Mouse (Mus musculus) bone marrow, adult 2 months (tissue): ENCODE results near the gene 4833439L19Rik. TPM values are rescaled to one million over a fixed set of nuclear protein-coding genes. Genes with fewer than 3 reads are reported as not detected.
A peak's percentile ranks its signal among the peaks of the same experiment; 100 is the strongest.

ENCODE experiments used
- H3K27ac ChIP-seq: fragments of 200-500 bp; 2 replicates; pipeline ENCODE4 v1.5.1; 2012; ENCODE audit warnings: low read depth, mild to moderate bottlenecking, control low read depth, inconsistent platforms, low read length; ENCODE audit not compliant: control insufficient read depth, poor library complexity, insufficient read depth
- H3K4me1 ChIP-seq: fragments of 200-500 bp; 2 replicates; pipeline ENCODE4 v1.6.1; 2011; ENCODE audit warnings: low read length; ENCODE audit not compliant: control insufficient read depth, insufficient read depth
- H3K4me3 ChIP-seq: fragments of 200-500 bp; replicated peaks from 2 replicates; pipeline ENCODE3; 2011; ENCODE audit warnings: mild to moderate bottlenecking, low read depth, low read length, control low read depth; ENCODE audit not compliant: control insufficient read depth
- CTCF ChIP-seq: fragments of 200-500 bp; IDR thresholded peaks from 2 replicates; pipeline ENCODE4 v1.5.1; 2011; ENCODE audit warnings: low read length, control low read depth; ENCODE audit not compliant: control insufficient read depth, insufficient read depth
- POLR2A ChIP-seq: fragments of 200-500 bp; IDR thresholded peaks from 2 replicates; pipeline ENCODE4 v1.6.1; 2011; ENCODE audit warnings: low read depth, mild to moderate bottlenecking, control low read depth, low read length, borderline replicate concordance; ENCODE audit not compliant: control insufficient read depth
- WGBS: fragments of 180-500 bp; shearing (Covaris S2); methylation state at CpG from one replicate; pipeline ENCODE4 v1.1.7; 2018; 5-methylcytosine and 5-hydroxymethylcytosine counted together
- polyA plus RNA-seq: library from polyadenylated mRNA; stranded (reverse); fragments of >200 nt; gene quantifications from 2 replicates; pipeline ENCODE4 v1.2.4, GENCODE M21; 2011; ENCODE audit warnings: low replicate concordance; ENCODE audit not compliant: missing spikeins, insufficient read depth, insufficient read length

Gene 4833439L19Rik
- polyA plus RNA-seq, 1 experiment: 24.8 TPM

DNA sequence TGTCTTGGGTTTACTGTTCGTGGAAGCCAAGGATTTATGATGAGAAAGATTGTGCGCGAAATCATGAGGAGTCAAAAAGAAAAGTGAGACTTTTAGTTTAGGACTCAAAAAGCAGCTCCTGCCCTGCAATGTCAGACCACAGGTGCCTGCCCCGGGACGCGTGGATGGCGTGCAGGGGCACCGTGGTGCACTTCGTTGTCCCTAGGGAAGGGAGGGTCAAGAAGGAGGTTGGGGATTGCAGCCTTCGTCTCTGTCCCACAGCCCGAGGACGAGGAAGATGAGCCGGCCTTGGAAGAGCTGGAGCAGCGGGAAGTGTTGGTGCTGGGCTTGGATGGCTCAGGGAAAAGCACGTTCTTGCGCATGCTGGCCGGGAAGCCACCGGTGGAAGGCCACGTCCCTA is 10.3 kb upstream of the 4833439L19Rik start:
- peaks cover 6% of the 10 kb centered on the region for H3K4me1 ChIP-seq

DNA sequence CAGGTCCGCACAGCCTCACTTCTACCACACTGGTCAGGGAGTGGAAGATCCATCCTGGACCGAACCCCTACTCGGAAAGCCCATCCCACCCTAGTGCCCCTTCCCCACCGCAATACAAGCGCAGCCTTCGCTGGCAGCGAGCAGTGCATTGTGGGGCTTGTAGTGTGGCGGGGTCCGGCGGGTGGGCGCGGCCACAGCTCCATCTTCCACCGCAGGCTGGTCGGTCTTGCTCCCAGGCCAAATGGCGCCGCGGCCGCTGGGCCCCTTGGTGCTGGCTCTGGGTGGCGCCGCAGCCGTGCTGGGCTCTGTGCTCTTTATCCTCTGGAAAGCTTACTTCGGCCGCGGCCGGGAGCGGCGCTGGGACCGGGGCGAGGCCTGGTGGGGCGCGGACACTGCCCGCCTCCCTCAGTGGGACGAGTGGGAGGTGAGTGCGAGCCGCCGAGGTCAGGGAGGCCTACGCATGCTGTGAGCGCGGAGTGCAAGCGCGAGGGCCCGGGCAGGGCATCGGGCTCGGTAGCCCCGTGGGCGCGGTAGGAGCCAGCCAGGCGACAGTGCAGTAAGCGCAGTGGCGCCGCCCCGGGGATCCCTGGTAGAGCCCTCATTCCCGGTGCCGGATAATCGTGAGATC is 9.7 kb upstream of the 4833439L19Rik start, which contains the start of gene Arl10:
Arl10 (plus strand) TSS at position 162 of the 628 bp plus-strand sequence.
- no peak for TF ChIP-seq CTCF
- peak; percentile 37; the same call in 1 of the 2 replicates for TF ChIP-seq POLR2A
- WGBS: 1% methylated on average over 55 of the region's 55 CpGs
- H3K4me1 ChIP-seq: peaks cover 6% of the 10 kb centered on the region
- peak within 1 kb of the TSS; percentile 63 for H3K4me3 ChIP-seq
- H3K27ac ChIP-seq: peak within 1 kb of the TSS; percentile 12; the same call in 1 of the 2 replicates

More for the DNA sequence above, 10.3 kb upstream of the 4833439L19Rik start:
- TF ChIP-seq CTCF (no peak), POLR2A (no peak)
- Histone ChIP-seq H3K4me3 (peak overlapping the region; percentile 63), H3K27ac (peak overlapping the region; percentile 12; the same call in 1 of the 2 replicates)
- whole genome bisulfite sequencing: 9% methylated on average over 19 of the region's 19 CpGs

DNA sequence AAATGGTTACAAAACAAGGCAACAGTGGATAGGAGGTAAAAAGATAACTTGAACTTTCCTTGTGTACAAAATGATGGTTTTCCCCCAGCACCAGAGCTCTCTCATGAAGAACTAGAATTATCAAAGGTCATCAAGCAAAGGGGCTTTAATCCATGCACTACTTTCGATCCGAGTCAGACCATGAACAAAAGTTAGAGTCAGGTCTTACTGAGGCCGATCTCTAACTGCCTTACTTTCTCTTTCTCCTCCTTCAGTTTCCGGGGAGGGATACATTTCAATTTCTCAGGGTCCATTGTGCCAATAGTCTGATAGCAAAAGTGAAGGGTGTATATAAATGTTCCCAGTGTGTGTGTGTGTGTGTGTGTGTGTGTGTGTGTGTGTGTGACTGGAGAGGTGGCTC is 7.4 kb upstream of the 4833439L19Rik start:
- WGBS: 79% methylated on average over 4 of the region's 4 CpGs
- H3K27ac ChIP-seq: no peak overlapping the region
- TF ChIP-seq CTCF (no peak), POLR2A (no peak)
- no peak overlapping the region for H3K4me3 ChIP-seq
- H3K4me1 ChIP-seq: peaks cover 4% of the 10 kb centered on the region

DNA sequence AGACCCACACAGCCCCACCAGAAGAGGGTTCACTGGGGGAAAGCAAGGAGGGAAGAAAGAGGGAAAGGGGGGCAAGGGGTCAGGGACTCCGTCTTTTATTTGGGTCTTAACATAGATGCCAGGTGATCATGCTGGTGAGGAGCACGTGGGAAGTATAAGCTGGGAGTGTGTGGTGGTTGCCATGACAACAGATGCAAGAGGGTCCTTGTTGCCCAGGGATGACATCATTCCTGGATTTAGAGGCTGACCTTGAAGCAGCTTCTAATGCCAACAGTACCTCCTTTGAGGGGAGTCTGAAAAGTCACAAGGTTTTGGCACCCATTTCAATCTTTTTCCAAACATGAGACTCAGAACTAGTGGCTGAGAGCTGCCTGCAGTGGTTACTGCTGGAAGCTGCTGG is 6.4 kb upstream of the 4833439L19Rik start:
- WGBS: 64% methylated on average over 2 of the region's 2 CpGs
- Histone ChIP-seq H3K4me1 (peaks cover 3% of the 10 kb centered on the region; the same call in 1 of the 2 replicates), H3K27ac (no peak overlapping the region), H3K4me3 (no peak overlapping the region)
- TF ChIP-seq CTCF: no peak
- no peak for TF ChIP-seq POLR2A

DNA sequence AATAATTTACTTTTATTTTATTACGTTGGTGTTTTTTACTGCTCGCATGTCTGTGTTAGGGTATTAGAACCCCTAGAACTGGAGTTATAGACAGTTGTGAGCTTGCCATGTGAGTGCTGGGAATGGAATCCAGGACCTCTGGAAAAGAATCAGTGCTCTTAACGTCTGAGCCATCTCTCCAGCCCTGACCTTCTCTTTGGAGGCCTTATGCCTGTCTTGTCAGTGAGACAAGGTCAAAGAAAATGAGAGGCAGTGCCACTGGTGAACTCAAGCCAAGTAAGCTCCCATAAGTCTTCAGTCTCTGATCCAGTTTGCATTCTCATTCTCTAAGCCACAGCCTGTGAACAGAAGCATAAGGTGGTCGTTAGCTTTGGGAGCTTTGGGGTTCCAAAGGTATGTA is 5.5 kb upstream of the 4833439L19Rik start:
- H3K4me3 ChIP-seq: no peak overlapping the region
- peaks cover 3% of the 10 kb centered on the region; the same call in 1 of the 2 replicates for H3K4me1 ChIP-seq
- no peak for TF ChIP-seq CTCF
- no peak for TF ChIP-seq POLR2A
- no peak overlapping the region for H3K27ac ChIP-seq
- WGBS: 73% methylated on average over 4 of the region's 4 CpGs

DNA sequence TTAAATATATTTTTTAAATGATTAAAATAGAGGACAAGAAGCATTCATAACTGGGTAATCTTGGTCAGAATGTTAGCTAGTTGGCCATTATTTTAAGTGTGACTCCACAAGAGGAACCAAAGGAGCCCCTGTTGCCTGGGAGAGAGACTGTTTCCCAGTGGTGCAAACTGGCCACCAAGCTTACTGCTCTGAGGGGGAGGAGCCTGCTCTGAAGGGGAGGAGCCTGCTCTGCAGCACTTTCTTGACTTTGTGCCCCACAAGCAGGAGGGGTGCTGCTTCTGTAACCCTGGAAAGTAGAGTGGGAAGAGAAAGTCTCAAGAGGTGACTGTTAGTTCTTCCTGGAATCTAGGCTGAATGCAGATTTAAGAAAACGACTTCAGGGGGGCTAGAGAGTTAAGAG is 4.0 kb upstream of the 4833439L19Rik start:
- no peak for TF ChIP-seq POLR2A
- TF ChIP-seq CTCF: no peak
- no peaks in the 10 kb centered on the region for H3K4me1 ChIP-seq
- WGBS: 65% methylated on average over 1 of the region's 1 CpGs

DNA sequence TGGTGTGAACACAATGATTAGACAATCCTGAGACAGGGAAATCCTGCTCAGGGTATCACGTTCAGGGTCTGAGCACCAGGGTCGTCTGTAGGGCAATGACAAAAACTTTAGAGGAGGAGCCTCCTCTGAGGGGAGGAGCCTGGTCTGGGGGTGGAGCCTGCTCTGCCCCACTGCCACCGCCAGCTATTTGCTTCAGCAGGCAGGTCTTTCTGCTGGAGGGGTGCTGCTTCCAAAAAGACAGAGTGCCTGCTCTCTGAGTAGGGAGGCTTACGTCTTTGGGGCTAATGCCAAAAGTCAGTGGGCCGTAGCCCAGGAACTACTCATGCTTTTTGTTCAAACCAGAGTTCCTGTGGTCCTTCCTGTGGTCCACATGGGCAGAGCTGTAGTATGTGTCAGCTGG is 3.1 kb upstream of the 4833439L19Rik start:
- Histone ChIP-seq H3K4me1 (no peaks in the 10 kb centered on the region), H3K4me3 (no peak overlapping the region), H3K27ac (no peak overlapping the region)
- 27% methylated on average over 5 of the region's 5 CpGs for WGBS
- TF ChIP-seq POLR2A (no peak), CTCF (no peak)

More for the DNA sequence above, 4.0 kb upstream of the 4833439L19Rik start:
- Histone ChIP-seq H3K4me3 (no peak overlapping the region), H3K27ac (no peak overlapping the region)

DNA sequence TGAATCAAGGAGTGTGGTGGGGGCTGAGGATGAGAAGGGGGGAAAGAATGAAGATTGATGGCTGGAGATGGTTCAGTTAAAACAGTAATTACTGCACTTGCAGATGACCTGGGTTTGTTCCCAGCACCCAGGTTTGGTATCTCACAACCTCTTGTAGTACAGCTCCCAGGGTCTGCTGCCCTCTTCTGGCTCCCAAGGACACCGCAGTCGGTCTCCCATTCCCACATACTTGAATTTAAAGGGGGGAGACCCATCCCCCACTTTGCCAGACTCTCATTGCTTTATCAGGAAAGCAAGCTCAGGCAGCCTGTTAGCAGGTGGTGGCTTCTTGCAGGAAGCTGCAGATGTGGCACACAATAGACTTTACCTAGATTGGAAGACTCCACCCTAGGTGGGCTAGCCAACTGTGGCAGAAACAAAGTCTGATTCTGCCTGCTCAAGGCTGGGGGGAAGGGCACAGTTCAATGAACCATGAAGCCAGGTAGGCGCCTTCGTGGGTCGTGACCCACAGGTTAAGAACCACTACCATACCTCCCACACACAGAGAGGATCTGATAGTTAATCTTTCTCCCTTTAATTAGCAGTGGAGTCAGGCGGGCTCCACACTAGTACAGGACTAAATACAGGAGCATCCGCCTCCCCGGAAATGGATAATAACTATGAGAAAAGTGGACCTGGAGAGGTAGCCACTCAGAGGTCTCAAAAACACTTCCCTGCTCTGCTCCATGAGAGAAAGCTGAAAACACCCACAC is 535 bp upstream of the 4833439L19Rik start:
- TF ChIP-seq POLR2A: no peak
- peak; percentile 63 for TF ChIP-seq CTCF

More for the DNA sequence above, 535 bp upstream of the 4833439L19Rik start:
- H3K4me1 ChIP-seq: no peaks in the 10 kb centered on the region; the same call in 1 of the 2 replicates
- 61% methylated on average over 8 of the region's 8 CpGs for WGBS
- H3K4me3 ChIP-seq: peak overlapping the region; percentile 72
- H3K27ac ChIP-seq: no peak overlapping the region
